Mouse (Mus musculus) hindbrain, embryonic 11.5 days (tissue): ENCODE results near the gene BC030500. TPM values are rescaled to one million over a fixed set of nuclear protein-coding genes. Genes with fewer than 3 reads are reported as not detected.

ENCODE experiments used
- ATAC-seq: fragments of 200-750 bp; cut with Nextera tagmentation; 2 replicates; pipeline ENCODE4 v1.8.0; 2017; ENCODE audit warnings: mild to moderate bottlenecking, moderate TSS enrichment, moderate library complexity; ENCODE audit not compliant: low FRiP score
- DNase-seq: peaks from one replicate; pipeline ENCODE4 v3.0.0-alpha.2; 2015; ENCODE audit warnings: low spot score
- H3K27ac ChIP-seq: fragments of 300-500 bp; sonication (generic); 2 replicates; pipeline ENCODE4 v1.5.1; 2014; ENCODE audit warnings: mild to moderate bottlenecking, low read depth, low read length
- H3K27me3 ChIP-seq: fragments of 300-500 bp; sonication (generic); 2 replicates; pipeline ENCODE4 v1.6.1; 2014; ENCODE audit warnings: mild to moderate bottlenecking, low read length, moderate library complexity, mixed read lengths; ENCODE audit not compliant: control insufficient read depth, insufficient read depth
- H3K36me3 ChIP-seq: fragments of 300-500 bp; sonication (generic); 2 replicates; pipeline ENCODE4 v1.6.1; 2014; ENCODE audit warnings: mild to moderate bottlenecking, low read length, moderate library complexity, mixed read lengths; ENCODE audit not compliant: control insufficient read depth, insufficient read depth
- H3K4me1 ChIP-seq: fragments of 300-500 bp; sonication (generic); replicated peaks from 2 replicates; pipeline ENCODE4 v1.6.1; 2014; ENCODE audit warnings: low read length, mixed read lengths; ENCODE audit not compliant: control insufficient read depth, insufficient read depth
- H3K4me2 ChIP-seq: fragments of 300-500 bp; sonication (generic); replicated peaks from 2 replicates; pipeline ENCODE4 v1.6.1; 2014; ENCODE audit warnings: mild to moderate bottlenecking, low read depth, low read length
- H3K4me3 ChIP-seq: fragments of 300-500 bp; sonication (generic); 2 replicates; pipeline ENCODE4 v1.5.1; 2014; ENCODE audit warnings: low read depth, low read length
- H3K9ac ChIP-seq: fragments of 300-500 bp; sonication (generic); 2 replicates; pipeline ENCODE4 v1.6.1; 2014; ENCODE audit warnings: low read depth, low read length
- H3K9me3 ChIP-seq: fragments of 300-500 bp; sonication (generic); 2 replicates; pipeline ENCODE4 v1.6.1; 2016; ENCODE audit warnings: low read length; ENCODE audit not compliant: control insufficient read depth
- WGBS: fragments of 180-500 bp; shearing (Covaris S2); extraction: QIAGEN DNeasy Blood & Tissue Kit; methylation state at CpG from one replicate; pipeline ENCODE4 v1.1.7; 2014; 5-methylcytosine and 5-hydroxymethylcytosine counted together
- polyA plus RNA-seq: library from polyadenylated mRNA; unstranded; fragments of >200 nt; fragmentation: Nextera tagmentation; extraction: Ambion mirVana; gene quantifications from 2 replicates; pipeline ENCODE4 v1.2.1, GENCODE M21; 2014

Gene BC030500
- polyA plus RNA-seq, 1 experiment from 2014 or later: 1.4 TPM

DNA sequence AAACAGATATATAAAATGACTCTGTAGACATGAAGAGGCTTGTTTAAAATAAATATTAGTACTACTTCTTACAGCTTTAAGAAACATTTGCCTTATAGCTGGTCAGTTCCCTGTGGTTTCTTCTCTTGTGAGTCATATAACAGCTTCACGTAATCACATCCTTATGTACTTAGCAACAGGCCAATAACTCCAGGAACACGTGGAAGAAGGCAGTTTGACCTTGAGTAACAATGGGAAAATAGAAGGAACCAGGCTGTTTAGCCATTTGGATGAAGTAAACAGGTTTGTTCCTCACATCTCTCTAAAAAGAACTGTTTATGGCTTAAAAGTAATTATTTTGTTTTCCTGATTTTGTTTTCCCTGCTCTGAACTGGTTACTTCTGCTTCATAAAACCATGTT, 3.6 kb downstream of the BC030500 start:
- no peaks in the 10 kb centered on the region for H3K4me1 ChIP-seq
- WGBS: 68% methylated on average over 2 of the region's 2 CpGs
- H3K27me3 ChIP-seq: peaks cover 3% of the 10 kb centered on the region; the same call in 1 of the 2 replicates
- H3K9ac ChIP-seq: no peak overlapping the region
- no peak overlapping the region for H3K4me2 ChIP-seq
- H3K9me3 ChIP-seq: no peaks in the 10 kb centered on the region
- no peaks in the 10 kb centered on the region for H3K36me3 ChIP-seq
- no peak overlapping the region for H3K4me3 ChIP-seq
- H3K27ac ChIP-seq: no peak overlapping the region
- DNase-seq: no peak
- ATAC-seq: no peak

GRCm38 (mm10) chr8:58931066-58931465, 19.5 kb downstream of the BC030500 start:
- no peak for ATAC-seq
- no peaks in the 10 kb centered on the region for H3K4me1 ChIP-seq
- no peaks in the 10 kb centered on the region for H3K27me3 ChIP-seq
- no peaks in the 10 kb centered on the region for H3K36me3 ChIP-seq
- no peak overlapping the region for H3K9ac ChIP-seq
- no peak for DNase-seq
- WGBS: 82% methylated on average over 1 of the region's 1 CpGs
- no peak overlapping the region for H3K4me3 ChIP-seq
- no peak overlapping the region for H3K27ac ChIP-seq
- H3K4me2 ChIP-seq: no peak overlapping the region
- H3K9me3 ChIP-seq: no peaks in the 10 kb centered on the region

GRCm38 (mm10) chr8:58943773-58944172, 32.2 kb downstream of the BC030500 start:
- 91% methylated on average over 4 of the region's 4 CpGs for WGBS
- Histone ChIP-seq H3K9me3 (no peaks in the 10 kb centered on the region), H3K4me1 (no peaks in the 10 kb centered on the region), H3K27me3 (no peaks in the 10 kb centered on the region), H3K4me2 (no peak overlapping the region), H3K27ac (no peak overlapping the region), H3K9ac (no peak overlapping the region), H3K36me3 (no peaks in the 10 kb centered on the region), H3K4me3 (no peak overlapping the region)
- ATAC-seq: no peak
- no peak for DNase-seq

DNA sequence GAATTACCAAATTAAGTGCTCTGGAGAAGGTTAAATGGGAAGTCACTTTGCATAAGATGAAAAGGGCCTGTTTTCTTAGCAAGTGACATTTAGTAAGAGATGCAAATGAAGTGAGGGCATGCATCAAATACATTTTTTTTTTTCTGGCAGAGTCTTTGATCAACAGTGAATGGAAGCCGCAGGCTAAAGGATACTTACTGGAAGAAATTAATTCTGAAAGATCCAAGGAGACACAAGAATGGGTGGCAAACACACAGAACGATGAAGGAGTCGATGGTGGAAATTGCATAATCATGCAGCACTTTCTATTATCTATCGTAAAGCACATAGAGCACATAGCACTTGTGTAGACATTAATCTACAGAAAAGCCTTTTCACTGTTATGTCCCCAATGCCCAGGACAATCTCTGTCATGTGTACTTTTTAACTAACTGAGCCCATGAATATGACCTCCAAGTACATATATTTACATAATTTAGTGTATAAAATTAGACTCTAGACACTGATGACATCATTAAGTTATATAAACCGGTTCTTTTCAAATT, 45.7 kb downstream of the BC030500 start:
- Histone ChIP-seq H3K4me2 (no peak overlapping the region), H3K9ac (no peak overlapping the region), H3K9me3 (no peaks in the 10 kb centered on the region), H3K4me3 (no peak overlapping the region), H3K27me3 (no peaks in the 10 kb centered on the region), H3K36me3 (no peaks in the 10 kb centered on the region), H3K4me1 (no peaks in the 10 kb centered on the region), H3K27ac (no peak overlapping the region)
- ATAC-seq (no peak), DNase-seq (no peak)
- WGBS: 79% methylated on average over 5 of the region's 5 CpGs

Other genes starting within 250 kb of the BC030500 start
- gene Galntl6, start 885 bp downstream of the BC030500 start, polyA plus RNA-seq: 0.66 and 1.1 TPM in 2 replicates